Mouse (Mus musculus): Measurements from ENCODE around the gene Btbd8. TPM values are rescaled to one million over a fixed set of nuclear protein-coding genes. Genes with fewer than 3 reads are reported as not detected.

The Btbd8 gene
- total RNA-seq, 1 experiment from 2014 or later: 9.7 TPM

GRCm38 (mm10) chr5:107507321-107507720 is 69.5 kb downstream of the Btbd8 start, which contains the start of gene Gm42669:
Gene Gm42669, plus strand, starts transcription at chr5:107507621.
- ATAC-seq (ENCODE audit: extremely low read depth, insufficient number of reproducible peaks, low FRiP score, poor library complexity, severe bottlenecking): no peak

GRCm38 (mm10) chr5:107510503-107510902 is 72.7 kb downstream of the Btbd8 start:
- no peak for ATAC-seq (ENCODE audit: extremely low read depth, insufficient number of reproducible peaks, low FRiP score, poor library complexity, severe bottlenecking)

- no peak for ATAC-seq (ENCODE audit: extremely low read depth, insufficient number of reproducible peaks, low FRiP score, poor library complexity, severe bottlenecking)
These were observed 73.5 kb downstream of the Btbd8 start for GRCm38 (mm10) chr5:107511326-107511725.

- ATAC-seq (ENCODE audit: extremely low read depth, insufficient number of reproducible peaks, low FRiP score, poor library complexity, severe bottlenecking): peak; percentile 91
These were observed 75.8 kb downstream of the Btbd8 start for GRCm38 (mm10) chr5:107513583-107513982.

- no peak for ATAC-seq (ENCODE audit: extremely low read depth, insufficient number of reproducible peaks, low FRiP score, poor library complexity, severe bottlenecking)
These were observed 77.7 kb downstream of the Btbd8 start for GRCm38 (mm10) chr5:107515453-107515852.

GRCm38 (mm10) chr5:107516087-107516486 is 78.3 kb downstream of the Btbd8 start:
- ATAC-seq (ENCODE audit: extremely low read depth, insufficient number of reproducible peaks, low FRiP score, poor library complexity, severe bottlenecking): no peak

GRCm38 (mm10) chr5:107518602-107519001 is 80.8 kb downstream of the Btbd8 start:
- no peak for ATAC-seq (ENCODE audit: extremely low read depth, insufficient number of reproducible peaks, low FRiP score, poor library complexity, severe bottlenecking)

- no peak for ATAC-seq (ENCODE audit: extremely low read depth, insufficient number of reproducible peaks, low FRiP score, poor library complexity, severe bottlenecking)
These were observed 83.6 kb downstream of the Btbd8 start for GRCm38 (mm10) chr5:107521386-107521785.

- ATAC-seq (ENCODE audit: extremely low read depth, insufficient number of reproducible peaks, low FRiP score, poor library complexity, severe bottlenecking): no peak
These were observed 84.1 kb downstream of the Btbd8 start for GRCm38 (mm10) chr5:107521897-107522296.

GRCm38 (mm10) chr5:107524281-107524680 is 86.5 kb downstream of the Btbd8 start:
- no peak for ATAC-seq (ENCODE audit: extremely low read depth, insufficient number of reproducible peaks, low FRiP score, poor library complexity, severe bottlenecking)

- no peak for ATAC-seq (ENCODE audit: extremely low read depth, insufficient number of reproducible peaks, low FRiP score, poor library complexity, severe bottlenecking)
These were observed 91.1 kb downstream of the Btbd8 start for GRCm38 (mm10) chr5:107528856-107529255.

GRCm38 (mm10) chr5:107533590-107533989 is 95.8 kb downstream of the Btbd8 start:
- ATAC-seq (ENCODE audit: extremely low read depth, insufficient number of reproducible peaks, low FRiP score, poor library complexity, severe bottlenecking): no peak

GRCm38 (mm10) chr5:107534581-107534980 is 96.8 kb downstream of the Btbd8 start, which contains the start of gene 1700028K03Rik:
Gene 1700028K03Rik, plus strand, starts transcription at chr5:107534709.
- ATAC-seq (ENCODE audit: extremely low read depth, insufficient number of reproducible peaks, low FRiP score, poor library complexity, severe bottlenecking): no peak

GRCm38 (mm10) chr5:107541696-107542095 is 103.9 kb downstream of the Btbd8 start:
- no peak for ATAC-seq (ENCODE audit: extremely low read depth, insufficient number of reproducible peaks, low FRiP score, poor library complexity, severe bottlenecking)

GRCm38 (mm10) chr5:107545927-107546326 is 108.1 kb downstream of the Btbd8 start:
- peak; percentile 26; the same call in 1 of the 2 replicates for ATAC-seq (ENCODE audit: extremely low read depth, insufficient number of reproducible peaks, low FRiP score, poor library complexity, severe bottlenecking)

GRCm38 (mm10) chr5:107547955-107548354 is 110.2 kb downstream of the Btbd8 start:
- no peak for ATAC-seq (ENCODE audit: extremely low read depth, insufficient number of reproducible peaks, low FRiP score, poor library complexity, severe bottlenecking)

GRCm38 (mm10) chr5:107548444-107548843 is 110.6 kb downstream of the Btbd8 start:
- ATAC-seq (ENCODE audit: extremely low read depth, insufficient number of reproducible peaks, low FRiP score, poor library complexity, severe bottlenecking): no peak

GRCm38 (mm10) chr5:107554336-107554735 is 116.5 kb downstream of the Btbd8 start:
- no peak for ATAC-seq (ENCODE audit: extremely low read depth, insufficient number of reproducible peaks, low FRiP score, poor library complexity, severe bottlenecking)

- no peak for ATAC-seq (ENCODE audit: extremely low read depth, insufficient number of reproducible peaks, low FRiP score, poor library complexity, severe bottlenecking)
These were observed 119.2 kb downstream of the Btbd8 start for GRCm38 (mm10) chr5:107556969-107557368.

All from neutrophil, adult 5-6 weeks (primary cell).